Mouse (Mus musculus): ENCODE data around the gene Spen. TPM values are rescaled to one million over a fixed set of nuclear protein-coding genes. Genes with fewer than 3 reads are reported as not detected.

Spen gene
- polyA plus RNA-seq, 1 experiment from 2014 or later, result 23.9 TPM

DNA sequence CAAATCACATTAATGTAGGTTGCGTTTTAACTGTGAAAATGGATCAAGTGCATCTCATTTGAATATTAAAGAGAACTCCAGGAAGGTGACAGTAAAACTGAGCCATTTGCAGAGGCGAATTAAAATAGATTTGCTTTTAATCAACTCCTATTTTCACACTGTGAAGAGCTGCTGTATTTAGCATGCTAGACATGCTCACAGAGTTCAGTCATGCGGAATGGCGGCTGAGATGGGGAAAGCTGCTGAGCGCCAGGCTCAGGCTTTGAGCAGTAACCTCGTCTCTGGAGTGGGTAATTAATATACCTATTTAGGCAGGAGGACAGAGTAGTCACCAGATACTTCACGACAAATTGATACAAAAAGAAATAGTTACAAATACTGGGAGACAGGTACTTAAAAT, 3.5 kb upstream of the Spen start:
- no peak overlapping the region; the same call in 1 of the 2 replicates for H3K9ac ChIP-seq (replicated peaks; ENCODE audit: low read length)
- no peak overlapping the region for H3K4me3 ChIP-seq (replicated peaks; ENCODE audit: low read depth, low read length)
- DNase-seq, result peak; percentile 75
- H3K4me1 ChIP-seq (ENCODE audit: control insufficient read depth, insufficient read depth, low read length), result peaks cover 15% of the 10 kb centered on the region
- no peaks in the 10 kb centered on the region for H3K27me3 ChIP-seq (ENCODE audit: control insufficient read depth, insufficient read depth, low read length)
- ATAC-seq (ENCODE audit: low FRiP score, low TSS enrichment), result no peak
- 7% methylated on average over 7 of the region's 7 CpGs for WGBS
- H3K27ac ChIP-seq (replicated peaks; ENCODE audit: low read depth, low read length), result peak overlapping the region; percentile 32; the same call in 1 of the 2 replicates
- H3K9me3 ChIP-seq (ENCODE audit: control insufficient read depth, low read length), result no peaks in the 10 kb centered on the region
- H3K36me3 ChIP-seq (ENCODE audit: control insufficient read depth, insufficient read depth, low read length), result no peaks in the 10 kb centered on the region
- H3K4me2 ChIP-seq (ENCODE audit: low read length), result no peak overlapping the region

- Histone ChIP-seq H3K27me3 (ENCODE audit: control insufficient read depth, insufficient read depth, low read length) (no peaks in the 10 kb centered on the region), H3K4me2 (ENCODE audit: low read length) (no peak overlapping the region), H3K9ac (replicated peaks; ENCODE audit: low read length) (no peak overlapping the region), H3K36me3 (ENCODE audit: control insufficient read depth, insufficient read depth, low read length) (no peaks in the 10 kb centered on the region), H3K9me3 (ENCODE audit: control insufficient read depth, low read length) (no peaks in the 10 kb centered on the region), H3K27ac (replicated peaks; ENCODE audit: low read depth, low read length) (no peak overlapping the region), H3K4me1 (ENCODE audit: control insufficient read depth, insufficient read depth, low read length) (peaks cover 15% of the 10 kb centered on the region), H3K4me3 (replicated peaks; ENCODE audit: low read depth, low read length) (no peak overlapping the region)
- ATAC-seq (ENCODE audit: low FRiP score, low TSS enrichment) (no peak), DNase-seq (no peak)
- WGBS, result 77% methylated on average over 3 of the region's 3 CpGs
Observed at GRCm38 (mm10) chr4:141540844-141541243, 2.4 kb upstream of the Spen start.

DNA sequence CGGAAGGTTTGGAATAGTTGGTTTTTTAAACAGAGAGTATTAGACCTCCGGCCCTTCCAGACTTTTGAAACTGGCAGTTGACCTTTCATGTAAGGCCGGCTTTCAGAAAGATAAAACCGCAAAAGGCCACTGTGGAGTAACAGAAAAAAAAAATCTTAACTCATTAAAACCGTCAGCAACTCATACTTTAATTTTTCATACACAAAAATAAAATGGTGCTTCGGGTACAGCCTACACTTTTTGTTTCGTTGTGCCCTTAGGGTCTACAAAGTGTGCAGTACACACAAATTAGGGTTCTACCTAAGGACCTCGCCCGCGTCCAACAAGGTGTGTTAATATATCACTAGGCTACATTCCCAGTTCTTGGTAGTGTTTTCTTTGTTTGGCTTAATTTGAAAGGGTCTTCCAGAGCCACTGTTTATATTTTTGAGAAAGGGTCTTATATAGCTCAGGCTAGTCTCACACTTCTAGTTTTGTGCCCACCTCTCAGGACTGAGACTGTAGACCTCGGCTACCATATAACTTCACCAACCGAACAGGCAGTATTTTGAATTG, 893 bp upstream of the Spen start:
- Histone ChIP-seq H3K36me3 (ENCODE audit: control insufficient read depth, insufficient read depth, low read length) (no peaks in the 10 kb centered on the region), H3K4me3 (replicated peaks; ENCODE audit: low read depth, low read length) (peak overlapping the region; percentile 89), H3K27me3 (ENCODE audit: control insufficient read depth, insufficient read depth, low read length) (no peaks in the 10 kb centered on the region), H3K4me2 (ENCODE audit: low read length) (peak overlapping the region; percentile 87), H3K4me1 (ENCODE audit: control insufficient read depth, insufficient read depth, low read length) (peaks cover 18% of the 10 kb centered on the region), H3K9ac (replicated peaks; ENCODE audit: low read length) (peak overlapping the region; percentile 89), H3K9me3 (ENCODE audit: control insufficient read depth, low read length) (no peaks in the 10 kb centered on the region), H3K27ac (replicated peaks; ENCODE audit: low read depth, low read length) (peak overlapping the region; percentile 95)
- WGBS, result 51% methylated on average over 12 of the region's 12 CpGs
- no peak for ATAC-seq (ENCODE audit: low FRiP score, low TSS enrichment)
- DNase-seq, result no peak

DNA sequence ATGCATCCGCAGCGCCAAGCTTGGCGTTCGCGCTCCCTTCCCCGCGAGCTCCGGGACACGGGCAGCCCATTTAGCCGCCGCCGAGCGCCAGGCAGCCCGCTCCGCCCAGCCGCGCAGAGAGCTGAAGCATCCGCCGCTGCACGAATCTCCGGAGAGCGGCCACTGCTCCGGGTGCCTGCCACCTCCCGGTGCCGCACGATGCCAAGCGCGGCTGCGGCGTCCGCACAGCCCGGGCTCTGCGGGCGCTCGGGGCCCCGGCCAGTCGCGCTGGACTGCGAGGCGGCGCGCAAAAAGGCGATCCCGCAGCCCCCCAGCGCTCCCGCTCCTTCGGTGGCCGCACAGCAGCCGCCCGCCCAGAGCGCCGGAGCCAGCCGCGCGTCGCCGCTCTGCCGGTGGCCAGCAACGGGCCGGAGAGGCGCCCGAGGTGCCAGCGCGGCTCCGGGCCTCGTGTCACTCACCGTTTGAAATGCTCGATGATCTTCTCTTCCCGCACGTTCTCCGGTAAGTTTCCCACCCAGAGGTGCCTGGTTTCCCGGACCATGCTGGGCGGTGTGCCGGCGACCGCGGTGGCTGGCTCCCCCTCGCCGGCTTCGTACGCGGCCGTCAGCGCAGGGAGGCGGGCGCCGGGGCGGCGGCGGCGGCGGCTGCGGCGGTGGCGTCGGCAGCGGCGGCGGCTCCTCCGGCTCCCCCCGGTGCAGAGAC, 540 bp downstream of the Spen start:
- peak; percentile 58 for DNase-seq
- peaks cover 31% of the 10 kb centered on the region for H3K4me1 ChIP-seq (ENCODE audit: control insufficient read depth, insufficient read depth, low read length)
- peak overlapping the region; percentile 89 for H3K4me3 ChIP-seq (replicated peaks; ENCODE audit: low read depth, low read length)
- under 1% methylated on average over 97 of the region's 101 CpGs for WGBS
- no peaks in the 10 kb centered on the region for H3K27me3 ChIP-seq (ENCODE audit: control insufficient read depth, insufficient read depth, low read length)
- H3K9me3 ChIP-seq (ENCODE audit: control insufficient read depth, low read length), result no peaks in the 10 kb centered on the region
- H3K4me2 ChIP-seq (ENCODE audit: low read length), result peak overlapping the region; percentile 87
- peak overlapping the region; percentile 95 for H3K27ac ChIP-seq (replicated peaks; ENCODE audit: low read depth, low read length)
- no peaks in the 10 kb centered on the region for H3K36me3 ChIP-seq (ENCODE audit: control insufficient read depth, insufficient read depth, low read length)
- ATAC-seq (ENCODE audit: low FRiP score, low TSS enrichment), result peak; percentile 12; the same call in 1 of the 2 replicates
- H3K9ac ChIP-seq (replicated peaks; ENCODE audit: low read length), result peak overlapping the region; percentile 89

- DNase-seq, result no peak
- 0% methylated on average over 14 of the region's 14 CpGs for WGBS
Observed at GRCm38 (mm10) chr4:141537226-141537610, 1.2 kb downstream of the Spen start.

DNA sequence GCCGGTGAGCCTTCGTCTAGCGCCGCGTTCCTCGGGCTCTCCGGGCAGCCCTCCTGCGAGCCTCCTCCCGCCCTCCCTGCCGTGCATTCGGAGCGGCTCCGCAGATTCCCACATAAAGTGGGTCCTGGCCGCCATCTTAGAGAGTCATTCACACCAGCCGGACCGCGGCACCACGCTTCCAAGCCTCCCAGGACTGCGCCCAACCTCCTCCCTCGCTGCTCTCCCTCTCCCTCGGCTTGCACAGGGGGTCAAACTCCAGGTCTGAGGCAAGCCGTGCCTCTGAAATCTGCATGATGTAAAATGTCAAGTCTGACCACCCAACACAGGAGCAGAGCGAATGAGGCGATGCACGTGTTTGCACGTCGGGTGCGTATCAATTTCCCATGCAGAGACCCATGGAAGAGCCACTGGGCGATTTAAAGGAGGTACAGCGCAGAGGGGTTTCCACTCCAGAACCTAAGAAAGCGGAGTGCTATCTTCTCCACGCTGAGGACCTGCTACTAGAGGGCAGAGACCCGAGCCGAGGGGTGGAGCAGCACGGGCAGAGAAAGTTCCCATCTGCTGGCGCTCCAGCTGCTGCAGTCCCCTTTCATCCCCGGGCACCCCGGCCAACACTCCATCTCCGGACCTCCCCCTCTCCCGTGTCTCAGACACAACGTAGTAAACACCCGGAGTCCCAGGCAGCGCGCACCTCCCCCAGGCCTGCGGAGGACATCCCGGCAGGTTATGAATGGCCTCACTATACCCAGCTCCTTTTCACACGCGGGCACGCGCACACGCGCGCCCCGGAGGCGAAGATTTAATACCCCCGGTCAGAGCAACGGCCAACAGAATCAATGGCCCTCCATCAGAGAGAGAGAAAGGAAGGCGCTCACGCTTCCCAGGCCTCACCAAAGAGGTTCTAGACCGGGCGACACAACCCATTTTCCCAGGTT, 1.8 kb downstream of the Spen start:
- peak overlapping the region; percentile 89 for H3K9ac ChIP-seq (replicated peaks; ENCODE audit: low read length)
- DNase-seq, result peak; percentile 89
- peak overlapping the region; percentile 89 for H3K4me3 ChIP-seq (replicated peaks; ENCODE audit: low read depth, low read length)
- under 1% methylated on average over 61 of the region's 61 CpGs for whole genome bisulfite sequencing
- H3K27me3 ChIP-seq (ENCODE audit: control insufficient read depth, insufficient read depth, low read length), result no peaks in the 10 kb centered on the region
- H3K4me2 ChIP-seq (ENCODE audit: low read length), result peak overlapping the region; percentile 87
- H3K9me3 ChIP-seq (ENCODE audit: control insufficient read depth, low read length), result no peaks in the 10 kb centered on the region
- peaks cover 27% of the 10 kb centered on the region for H3K4me1 ChIP-seq (ENCODE audit: control insufficient read depth, insufficient read depth, low read length)
- peak overlapping the region; percentile 95 for H3K27ac ChIP-seq (replicated peaks; ENCODE audit: low read depth, low read length)
- peak; percentile 55 for ATAC-seq (ENCODE audit: low FRiP score, low TSS enrichment)
- H3K36me3 ChIP-seq (ENCODE audit: control insufficient read depth, insufficient read depth, low read length), result no peaks in the 10 kb centered on the region

More at GRCm38 (mm10) chr4:141537226-141537610, 1.2 kb downstream of the Spen start:
- no peaks in the 10 kb centered on the region for H3K27me3 ChIP-seq (ENCODE audit: control insufficient read depth, insufficient read depth, low read length)
- no peak for ATAC-seq (ENCODE audit: low FRiP score, low TSS enrichment)
- H3K4me2 ChIP-seq (ENCODE audit: low read length), result peak overlapping the region; percentile 87
- no peaks in the 10 kb centered on the region for H3K9me3 ChIP-seq (ENCODE audit: control insufficient read depth, low read length)
- H3K27ac ChIP-seq (replicated peaks; ENCODE audit: low read depth, low read length), result peak overlapping the region; percentile 95
- no peaks in the 10 kb centered on the region for H3K36me3 ChIP-seq (ENCODE audit: control insufficient read depth, insufficient read depth, low read length)
- H3K4me1 ChIP-seq (ENCODE audit: control insufficient read depth, insufficient read depth, low read length), result peaks cover 31% of the 10 kb centered on the region
- H3K9ac ChIP-seq (replicated peaks; ENCODE audit: low read length), result peak overlapping the region; percentile 89
- peak overlapping the region; percentile 89 for H3K4me3 ChIP-seq (replicated peaks; ENCODE audit: low read depth, low read length)

GRCm38 (mm10) chr4:141534947-141535680, 3.3 kb downstream of the Spen start:
- Histone ChIP-seq H3K9ac (replicated peaks; ENCODE audit: low read length) (peak overlapping the region; percentile 89), H3K9me3 (ENCODE audit: control insufficient read depth, low read length) (no peaks in the 10 kb centered on the region), H3K4me2 (ENCODE audit: low read length) (peak overlapping the region; percentile 87), H3K4me3 (replicated peaks; ENCODE audit: low read depth, low read length) (peak overlapping the region; percentile 89), H3K36me3 (ENCODE audit: control insufficient read depth, insufficient read depth, low read length) (no peaks in the 10 kb centered on the region; the same call in 1 of the 2 replicates), H3K4me1 (ENCODE audit: control insufficient read depth, insufficient read depth, low read length) (peaks cover 27% of the 10 kb centered on the region), H3K27me3 (ENCODE audit: control insufficient read depth, insufficient read depth, low read length) (no peaks in the 10 kb centered on the region), H3K27ac (replicated peaks; ENCODE audit: low read depth, low read length) (peak overlapping the region; percentile 95)
- peak; percentile 51 for ATAC-seq (ENCODE audit: low FRiP score, low TSS enrichment)
- WGBS, result 3% methylated on average over 10 of the region's 11 CpGs
- DNase-seq, result peak; percentile 83

DNA sequence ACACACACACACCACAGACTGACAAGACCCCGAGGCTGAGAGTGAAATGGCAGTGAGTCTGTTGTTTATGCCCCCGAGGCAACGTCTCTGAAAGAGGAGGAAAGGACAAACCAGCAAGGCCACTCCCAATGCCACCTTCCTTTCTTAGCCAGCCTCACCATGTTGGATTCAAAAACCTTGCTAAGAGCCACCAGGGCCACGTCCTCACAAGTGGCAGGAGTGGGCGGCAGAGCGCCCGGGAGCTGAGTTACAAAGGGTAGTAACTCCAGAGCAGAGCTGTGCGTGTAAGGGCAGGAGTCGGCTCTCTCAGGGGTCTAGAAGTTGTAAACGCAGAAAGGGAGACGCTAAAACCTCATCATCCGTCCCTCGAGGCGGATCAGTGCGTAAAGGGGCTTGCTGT, 7.4 kb downstream of the Spen start:
- peaks cover 20% of the 10 kb centered on the region for H3K4me1 ChIP-seq (ENCODE audit: control insufficient read depth, insufficient read depth, low read length)
- H3K9ac ChIP-seq (replicated peaks; ENCODE audit: low read length), result no peak overlapping the region
- no peak overlapping the region for H3K4me3 ChIP-seq (replicated peaks; ENCODE audit: low read depth, low read length)
- ATAC-seq (ENCODE audit: low FRiP score, low TSS enrichment), result no peak
- no peak overlapping the region for H3K4me2 ChIP-seq (ENCODE audit: low read length)
- H3K9me3 ChIP-seq (ENCODE audit: control insufficient read depth, low read length), result no peaks in the 10 kb centered on the region
- H3K27me3 ChIP-seq (ENCODE audit: control insufficient read depth, insufficient read depth, low read length), result no peaks in the 10 kb centered on the region
- H3K36me3 ChIP-seq (ENCODE audit: control insufficient read depth, insufficient read depth, low read length), result no peaks in the 10 kb centered on the region; the same call in 1 of the 2 replicates
- H3K27ac ChIP-seq (replicated peaks; ENCODE audit: low read depth, low read length), result no peak overlapping the region
- 79% methylated on average over 15 of the region's 15 CpGs for WGBS
- DNase-seq, result no peak

Data from midbrain, embryonic 14.5 days (tissue).